ENCODE assay signal across 11 mouse cellular contexts in genomic region chr8:94549482-94549881, GRCm38 (mm10). TPM values are rescaled to one million over a fixed set of nuclear protein-coding genes. Genes with fewer than 3 reads are reported as not detected.
DNase-seq lines count a peak whose midpoint lies in the region; ATAC-seq and TF ChIP-seq lines count a peak whose summit lies in the region.
"Had no signal": no experiment of that assay in that cellular context is flagged by ENCODE, and none has a peak within 500 bp of the region (broad histone marks: within the 10 kb centered on the region; RNA-seq: fewer than 3 reads in every experiment).

No protein-coding gene starts in this region.

- H3K79me2 ChIP-seq in heart, adult 2 months (replicated peaks; ENCODE audit: control insufficient read depth, insufficient read depth, low read length) = no peaks in the 10 kb centered on the region

- H3K4me2 ChIP-seq in stomach, embryonic 16.5 days (ENCODE audit: low read depth, low read length) = no peak overlapping the region
- H3K4me2 ChIP-seq in stomach, postnatal 0 days (replicated peaks; ENCODE audit: low read depth) = no peak overlapping the region
- H3K4me2 ChIP-seq: embryonic facial prominence, embryonic 12.5 days had no signal

- H3K4me3 ChIP-seq in heart, adult 2 months = no peak overlapping the region
- H3K4me3 ChIP-seq in layer of hippocampus, adult 2 months = no peak overlapping the region
- no peak overlapping the region for H3K4me3 ChIP-seq in stomach, embryonic 16.5 days (replicated peaks; ENCODE audit: low read length)
- H3K4me3 ChIP-seq in stomach, postnatal 0 days (ENCODE audit: low read depth, low read length) = no peak overlapping the region
- H3K4me3 ChIP-seq: embryonic facial prominence, embryonic 12.5 days had no signal

- no peak overlapping the region for H3K9ac ChIP-seq in heart, adult 2 months (ENCODE audit: low read depth, low read length)
- H3K9ac ChIP-seq in stomach, embryonic 16.5 days (ENCODE audit: low read length) = no peak overlapping the region
- no peak overlapping the region for H3K9ac ChIP-seq in stomach, postnatal 0 days (ENCODE audit: low read length)
- H3K9ac ChIP-seq: embryonic facial prominence, embryonic 12.5 days; liver, embryonic 14.5 days had no signal

- no peak for TF ChIP-seq CTCF in heart, adult 2 months (IDR thresholded peaks at IDR 0.05)
- no peak for TF ChIP-seq CTCF in layer of hippocampus, adult 2 months (conservative IDR thresholded peaks at IDR 0.05)
- no peak for TF ChIP-seq CTCF in stomach, postnatal 0 days (IDR thresholded peaks at IDR 0.05; ENCODE audit: low read depth)

- peak overlapping the region; percentile 72 for H3K27ac ChIP-seq in heart, adult 2 months
- peak overlapping the region; percentile 69 for H3K27ac ChIP-seq in layer of hippocampus, adult 2 months
- H3K27ac ChIP-seq in stomach, embryonic 16.5 days (ENCODE audit: low read length) = 0 out of 2 replicates have a peak overlapping the region, but pooled peaks have one; percentile 26
- no peak overlapping the region for H3K27ac ChIP-seq in stomach, postnatal 0 days (replicated peaks)
- H3K27ac ChIP-seq: embryonic facial prominence, embryonic 12.5 days; liver, embryonic 14.5 days had no signal

- ATAC-seq in stomach, embryonic 16.5 days (ENCODE audit: insufficient read depth, low FRiP score) = no peak
- ATAC-seq in stomach, postnatal 0 days (ENCODE audit: low FRiP score, low TSS enrichment) = no peak

- no peaks in the 10 kb centered on the region for H3K9me3 ChIP-seq in stomach, embryonic 16.5 days (replicated peaks; ENCODE audit: control insufficient read depth, low read length)
- H3K9me3 ChIP-seq in stomach, postnatal 0 days (ENCODE audit: control insufficient read depth, low read length) = no peaks in the 10 kb centered on the region
- H3K9me3 ChIP-seq: embryonic facial prominence, embryonic 12.5 days had no signal

- H3K36me3 ChIP-seq in heart, adult 2 months (ENCODE audit: control insufficient read depth, insufficient read depth, low read length) = peaks cover 5% of the 10 kb centered on the region; the same call in 1 of the 2 replicates
- H3K36me3 ChIP-seq in stomach, embryonic 16.5 days (ENCODE audit: control insufficient read depth, insufficient read depth, low read length) = no peaks in the 10 kb centered on the region
- no peaks in the 10 kb centered on the region for H3K36me3 ChIP-seq in stomach, postnatal 0 days (ENCODE audit: control insufficient read depth, insufficient read depth, low read length)
- H3K36me3 ChIP-seq: embryonic facial prominence, embryonic 12.5 days had no signal

- no peak for TF ChIP-seq POLR2A in heart, adult 2 months (IDR thresholded peaks at IDR 0.05; ENCODE audit: insufficient read depth, low read depth, low read length)

- DNase-seq in heart, adult 2 months = no peak
- DNase-seq in heart, postnatal 36 days = no peak
- no peak for DNase-seq in layer of hippocampus, adult 2 months (ENCODE audit: low spot score in 2 of 2)
- no peak for DNase-seq in layer of hippocampus, postnatal 10 days (ENCODE audit: low spot score in 2 of 2)
- DNase-seq in stomach, postnatal 0 days (ENCODE audit: low spot score) = no peak
- DNase-seq in frontal cortex, postnatal 14 days (ENCODE audit: low spot score in 2 of 2) = no peak
- no peak for DNase-seq in gastrocnemius, adult 8-10 months (ENCODE audit: low spot score in 2 of 2)
- DNase-seq: lung, postnatal 36 days had no signal

- no peak for TF ChIP-seq EP300 in heart, adult 2 months (IDR thresholded peaks at IDR 0.05; ENCODE audit: insufficient read depth, low read depth, low read length)
- no peak for TF ChIP-seq EP300 in stomach, postnatal 0 days (optimal IDR thresholded peaks at IDR 0.05)

- WGBS in heart, adult 2 months = 35% methylated on average over 5 of the region's 5 CpGs
- WGBS in stomach, embryonic 16.5 days = 58% methylated on average over 5 of the region's 5 CpGs
- 55% methylated on average over 5 of the region's 5 CpGs for WGBS in stomach, postnatal 0 days

- intact Hi-C loops in heart, adult 2 months (cut with DNase I) = no loop called here
- intact Hi-C loops in heart, postnatal 36 days (cut with DNase I) = no loop called here

- H3K27me3 ChIP-seq in heart, adult 2 months (ENCODE audit: control insufficient read depth, insufficient read depth, low read length) = no peaks in the 10 kb centered on the region
- no peaks in the 10 kb centered on the region for H3K27me3 ChIP-seq in stomach, embryonic 16.5 days (ENCODE audit: control insufficient read depth, insufficient read depth, low read length)
- H3K27me3 ChIP-seq in stomach, postnatal 0 days (ENCODE audit: control insufficient read depth, insufficient read depth, low read length) = no peaks in the 10 kb centered on the region
- H3K27me3 ChIP-seq: embryonic facial prominence, embryonic 12.5 days had no signal

- peaks cover 8% of the 10 kb centered on the region for H3K4me1 ChIP-seq in heart, adult 2 months (ENCODE audit: control insufficient read depth, insufficient read depth, low read length)
- H3K4me1 ChIP-seq in stomach, embryonic 16.5 days (ENCODE audit: control insufficient read depth, insufficient read depth, low read length) = no peaks in the 10 kb centered on the region
- no peaks in the 10 kb centered on the region for H3K4me1 ChIP-seq in stomach, postnatal 0 days (replicated peaks; ENCODE audit: control insufficient read depth, insufficient read depth)

RNA-seq across cellular contexts. Expression of gene Cpne2, which starts 16.7 kb away (rescaled TPM):
- total RNA-seq in heart, adult 2 months (2021) = 1 to 10 TPM; 3.4 to 3.9 TPM
- polyA plus RNA-seq in heart, adult 2 months (2012; rRNA removed) = 8.3 and 14.1 TPM in 2 replicates
- total RNA-seq in heart, postnatal 36 days (2021) = 1 to 10 TPM; 3.6 to 4.2 TPM
- total RNA-seq in layer of hippocampus, adult 2 months (2021) = 10 to 100 TPM; 29.3 to 35.0 TPM
- 10 to 100 TPM; 79.0 to 81.9 TPM for total RNA-seq in layer of hippocampus, postnatal 10 days (2021)
- polyA plus RNA-seq in stomach, embryonic 16.5 days (2015; fragmentation: Nextera tagmentation; extraction: Ambion mirVana) = 9.3 and 9.5 TPM in 2 replicates
- polyA plus RNA-seq in stomach, postnatal 0 days (2015; fragmentation: Nextera tagmentation; extraction: Ambion mirVana) = 6.2 and 7.9 TPM in 2 replicates
- total RNA-seq in gastrocnemius, adult 8-10 months (2022) = 1 to 10 TPM; 4.3 to 9.8 (median 6.8) TPM

RNA-seq across cellular contexts. Expression of gene Rspry1, which starts 52.3 kb away (rescaled TPM):
- 10 to 100 TPM; 10.1 to 10.6 TPM for total RNA-seq in heart, adult 2 months (2021)
- polyA plus RNA-seq in heart, adult 2 months (2012; rRNA removed) = 3.8 and 7.9 TPM in 2 replicates
- 10 to 100 TPM; 12.4 to 12.7 TPM for total RNA-seq in heart, postnatal 36 days (2021)
- total RNA-seq in layer of hippocampus, adult 2 months (2021) = 10 to 100 TPM; 25.8 to 26.1 TPM
- 10 to 100 TPM; 32.6 to 38.7 TPM for total RNA-seq in layer of hippocampus, postnatal 10 days (2021)
- polyA plus RNA-seq in stomach, embryonic 16.5 days (2015; fragmentation: Nextera tagmentation; extraction: Ambion mirVana) = 33.3 and 34.0 TPM in 2 replicates
- polyA plus RNA-seq in stomach, postnatal 0 days (2015; fragmentation: Nextera tagmentation; extraction: Ambion mirVana) = 15.2 and 16.1 TPM in 2 replicates
- total RNA-seq in gastrocnemius, adult 8-10 months (2022) = 1 to 10 TPM; 7.3 to 8.9 (median 8.2) TPM

RNA-seq across cellular contexts. Expression of gene Fam192a, which starts 52.3 kb away (rescaled TPM):
- total RNA-seq in heart, adult 2 months (2021) = 10 to 100 TPM; 18.6 to 20.3 TPM
- polyA plus RNA-seq in heart, adult 2 months (2012; rRNA removed) = 13.7 and 17.5 TPM in 2 replicates
- 10 to 100 TPM; 20.6 to 24.8 TPM for total RNA-seq in heart, postnatal 36 days (2021)
- 10 to 100 TPM; 38.6 to 45.6 TPM for total RNA-seq in layer of hippocampus, adult 2 months (2021)
- 10 to 100 TPM; 37.5 to 42.9 TPM for total RNA-seq in layer of hippocampus, postnatal 10 days (2021)
- polyA plus RNA-seq in stomach, embryonic 16.5 days (2015; fragmentation: Nextera tagmentation; extraction: Ambion mirVana) = 58.4 and 58.6 TPM in 2 replicates
- polyA plus RNA-seq in stomach, postnatal 0 days (2015; fragmentation: Nextera tagmentation; extraction: Ambion mirVana) = 42.0 and 44.7 TPM in 2 replicates
- total RNA-seq in gastrocnemius, adult 8-10 months (2022) = 10 to 100 TPM; 16.9 to 23.1 (median 18.4) TPM
